Mouse (Mus musculus) ES-E14 (cell line): ENCODE data around the gene Nid2. TPM values are rescaled to one million over a fixed set of nuclear protein-coding genes. Genes with fewer than 3 reads are reported as not detected.
A peak's percentile ranks its signal among the peaks of the same experiment; 100 is the strongest.

ENCODE experiments used
- DNase-seq: peaks from one replicate; pipeline ENCODE4 v3.0.0-alpha.2; 2013; ENCODE audit warnings: low read depth, low spot score
- H3K27ac ChIP-seq: 2 replicates; pipeline ENCODE4 v1.5.1; 2012; ENCODE audit warnings: low read depth, mild to moderate bottlenecking, low read length, moderate library complexity, mixed read lengths; ENCODE audit not compliant: poor library complexity, insufficient read depth, severe bottlenecking
- H3K36me3 ChIP-seq: 2 replicates; pipeline ENCODE4 v1.6.1; 2012; ENCODE audit warnings: mild to moderate bottlenecking, low read length, moderate library complexity, mixed read lengths; ENCODE audit not compliant: control insufficient read depth, poor library complexity, insufficient read depth, severe bottlenecking
- H3K4me1 ChIP-seq, 2 experiments: fragments of 150-350 bp in 1 of 2; sonication (generic) in 1 of 2; 2 replicates each; pipeline ENCODE4 v1.6.1; 2012; ENCODE audit warnings: low read length in 2 of 2, mild to moderate bottlenecking in 1 of 2, mixed read lengths in 1 of 2; ENCODE audit not compliant: control insufficient read depth in 2 of 2, insufficient read depth in 2 of 2, poor library complexity in 1 of 2
- H3K4me3 ChIP-seq, 2 experiments: fragments of 150-350 bp in 1 of 2; sonication (generic) in 1 of 2; 2 replicates each; pipeline ENCODE4 v1.5.1; 2012; ENCODE audit warnings: low read length in 2 of 2, low read depth in 1 of 2, mild to moderate bottlenecking in 1 of 2, mixed read lengths in 1 of 2; ENCODE audit not compliant: insufficient read depth in 1 of 2, poor library complexity in 1 of 2, severe bottlenecking in 1 of 2
- H3K9ac ChIP-seq: 2 replicates; pipeline ENCODE4 v1.6.1; 2012; ENCODE audit warnings: low read depth, mild to moderate bottlenecking, low read length, mixed read lengths; ENCODE audit not compliant: poor library complexity, insufficient read depth, severe bottlenecking
- H3K9me3 ChIP-seq: fragments of 150-350 bp; sonication (generic); 2 replicates; pipeline ENCODE4 v1.6.1; 2012; ENCODE audit warnings: low read depth, mild to moderate bottlenecking, low read length; ENCODE audit not compliant: control insufficient read depth, insufficient read depth
- CHD2 ChIP-seq: IDR thresholded peaks from 2 replicates; pipeline ENCODE4 v1.6.1; 2014; ENCODE audit warnings: mild to moderate bottlenecking, low read depth, low read length, inconsistent platforms
- HCFC1 ChIP-seq: IDR thresholded peaks from 2 replicates; pipeline ENCODE4 v1.6.1; 2012; ENCODE audit warnings: low read length, inconsistent platforms, borderline replicate concordance; ENCODE audit not compliant: insufficient read depth
- MAFK ChIP-seq: IDR thresholded peaks from 2 replicates; pipeline ENCODE4 v1.6.1; 2014; ENCODE audit warnings: mild to moderate bottlenecking, low read depth, low read length, inconsistent platforms; ENCODE audit not compliant: insufficient read depth
- ZC3H11A ChIP-seq: IDR thresholded peaks from 2 replicates; pipeline ENCODE4 v1.6.1; 2012; ENCODE audit warnings: low read depth, mild to moderate bottlenecking, inconsistent platforms, low read length, borderline replicate concordance
- ZNF384 ChIP-seq: IDR thresholded peaks from 2 replicates; pipeline ENCODE4 v1.6.1; 2012; ENCODE audit warnings: low read depth, low read length, inconsistent platforms
- in situ Hi-C, 2 experiments: fragments of 600-800 bp; cut with MboI; formaldehyde crosslinking; loops; one replicate each; pipeline ENCODE4 v1.15.1; 2025; ENCODE audit warnings: low sequenced_read_pairs in 2 of 2, inconsistent platforms in 1 of 2; ENCODE audit not compliant: unreplicated experiment in 2 of 2
- total RNA-seq: library from RNA; depleted of rRNA; stranded (reverse); fragments of 300-350 nt; gene quantifications from 2 replicates; pipeline ENCODE4 v1.2.3, GENCODE M21; 2012

Nid2 gene
- total RNA-seq, 1 experiment, result 399 TPM

DNA sequence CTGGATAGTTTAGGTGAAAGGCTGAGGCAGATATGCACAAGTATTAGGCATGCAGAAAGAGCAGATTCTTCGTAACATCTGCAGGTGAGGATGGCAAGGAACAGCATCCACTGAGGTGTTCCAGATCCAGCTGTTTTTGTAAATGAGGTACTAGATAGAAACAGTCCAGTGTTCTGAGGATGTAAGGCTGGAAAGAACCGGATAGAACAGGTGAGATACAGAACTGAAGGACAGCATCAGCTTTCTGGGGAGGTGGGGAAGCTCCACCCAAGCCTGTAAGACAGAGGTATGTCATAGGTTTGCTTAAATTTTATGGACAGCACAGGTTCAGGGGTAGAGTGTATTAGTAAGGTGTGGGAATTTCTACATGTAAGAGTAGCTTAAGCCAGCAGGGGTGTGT lies 4.3 kb upstream of the Nid2 start:
- H3K9ac ChIP-seq, result no peak overlapping the region
- H3K9me3 ChIP-seq, result no peaks in the 10 kb centered on the region
- no peak overlapping the region for H3K4me3 ChIP-seq
- H3K4me1 ChIP-seq, result peaks cover 13 to 16% of the 10 kb centered on the region in 2 experiments
- TF ChIP-seq CHD2, result no peak
- no peak for TF ChIP-seq MAFK
- no peak for TF ChIP-seq ZC3H11A
- TF ChIP-seq ZNF384, result no peak
- in situ Hi-C loops, result loop anchor here in 1 of 2 experiments (5.0 to 10.0 kb wide), 2 partner anchors 44 to 62 kb away; no protein-coding TSS in a partner anchor
- no peak for DNase-seq
- H3K27ac ChIP-seq, result no peak overlapping the region
- H3K36me3 ChIP-seq, result no peaks in the 10 kb centered on the region

DNA sequence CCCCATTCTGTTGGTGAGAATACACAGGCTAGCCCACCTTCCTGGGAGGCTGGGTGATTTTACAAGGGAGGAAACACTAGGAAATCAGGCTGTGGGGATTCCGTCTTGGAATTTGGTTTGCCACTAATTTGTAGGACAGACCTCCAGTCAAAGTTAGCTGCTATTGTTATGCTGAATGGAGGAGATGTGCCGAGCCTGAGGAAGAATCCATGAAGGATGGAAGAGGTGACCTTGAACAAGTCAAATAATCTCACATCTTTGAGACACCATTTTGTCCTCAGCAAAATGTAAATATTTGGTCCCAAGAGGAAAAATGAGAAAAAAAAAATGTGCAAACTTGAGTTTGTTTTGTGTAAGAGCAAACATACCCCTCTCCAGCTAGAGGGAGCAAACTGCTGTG lies 1.3 kb upstream of the Nid2 start:
- H3K4me1 ChIP-seq, result peaks cover 18 to 23% of the 10 kb centered on the region in 2 experiments
- H3K27ac ChIP-seq, result peak overlapping the region; percentile 95
- H3K36me3 ChIP-seq, result peaks cover 15% of the 10 kb centered on the region
- DNase-seq, result peak; percentile 66
- H3K9ac ChIP-seq, result no peak overlapping the region
- H3K9me3 ChIP-seq, result no peaks in the 10 kb centered on the region
- H3K4me3 ChIP-seq, result peak overlapping the region in 1 of 2 experiments; percentile 91; a peak in 2 of 4 replicates
- in situ Hi-C loops, result loop anchor here (5.0 to 25.0 kb wide), 5 partner anchors 47 to 238 kb away; partner anchors contain the start of gene Gng2 (in 1 of the 2)
- no peak for TF ChIP-seq MAFK
- TF ChIP-seq HCFC1, result no peak
- TF ChIP-seq CHD2, result 0 out of 2 replicates have a peak, but pooled peaks have one; percentile 32
- TF ChIP-seq ZNF384, result no peak

DNA sequence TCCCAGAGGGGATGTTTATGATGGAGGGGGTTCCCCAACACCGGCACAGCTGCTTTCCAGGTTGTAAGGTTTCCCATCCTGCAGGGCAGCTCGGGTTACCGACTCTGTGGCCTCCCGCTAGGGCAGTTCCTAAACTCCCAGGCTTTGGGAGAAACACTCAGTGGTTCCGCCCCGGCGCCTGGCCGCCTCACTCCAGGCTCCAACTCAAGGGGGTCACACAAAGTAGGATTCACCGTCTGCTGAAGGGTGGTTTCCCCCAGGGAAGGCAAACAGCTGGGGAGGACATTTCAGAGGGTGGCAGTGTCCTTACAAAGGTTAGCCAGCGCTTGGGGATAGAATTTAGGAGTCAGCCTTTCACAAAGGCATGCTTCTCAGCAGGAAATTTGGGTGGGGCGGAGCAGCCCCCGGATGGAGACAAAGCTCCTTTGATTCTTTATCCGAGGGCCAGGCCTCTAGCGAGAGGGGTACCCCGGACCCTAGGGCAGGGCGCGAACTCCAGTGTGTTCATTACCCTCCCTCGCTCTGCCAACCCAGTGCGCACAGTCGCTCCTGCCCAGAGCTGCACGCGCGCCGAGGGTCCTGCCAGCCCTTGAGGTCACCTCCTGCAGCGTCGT lies 547 bp upstream of the Nid2 start:
- H3K9ac ChIP-seq, result peak overlapping the region; percentile 81
- H3K4me1 ChIP-seq, result peaks cover 18 to 29% of the 10 kb centered on the region in 2 experiments
- DNase-seq, result peak; percentile 92
- peak overlapping the region; percentile 95 for H3K27ac ChIP-seq
- peaks cover 22% of the 10 kb centered on the region for H3K36me3 ChIP-seq
- H3K4me3 ChIP-seq, result peak overlapping the region; percentile 74 to 91
- TF ChIP-seq MAFK, result no peak
- 0 out of 2 replicates have a peak, but pooled peaks have one; percentile 1 for TF ChIP-seq ZC3H11A
- in situ Hi-C loops, result loop anchor here in 1 of 2 experiments (10.0 to 25.0 kb wide), 3 partner anchors 54 to 237 kb away; partner anchors contain the start of gene Gng2
- no peaks in the 10 kb centered on the region for H3K9me3 ChIP-seq

GRCm38 (mm10) chr14:19752276-19752675 lies 1.2 kb downstream of the Nid2 start:
- in situ Hi-C loops, result loop anchor here in 1 of 2 experiments (10.0 to 25.0 kb wide), 3 partner anchors 53 to 235 kb away; partner anchors contain the start of gene Gng2

More at GRCm38 (mm10) chr14:19752276-19752675, 1.2 kb downstream of the Nid2 start:
- Histone ChIP-seq H3K4me3 (peak overlapping the region; percentile 74 to 91), H3K9ac (peak overlapping the region; percentile 71), H3K36me3 (peaks cover 33% of the 10 kb centered on the region), H3K4me1 (peaks cover 18 to 24% of the 10 kb centered on the region in 2 experiments), H3K27ac (peak overlapping the region; percentile 50; the same call in 1 of the 2 replicates), H3K9me3 (no peaks in the 10 kb centered on the region)
- TF ChIP-seq ZC3H11A, result no peak
- no peak for TF ChIP-seq CHD2
- no peak for TF ChIP-seq ZNF384
- no peak for TF ChIP-seq MAFK
- no peak for DNase-seq
